In the genomic region with DNA sequence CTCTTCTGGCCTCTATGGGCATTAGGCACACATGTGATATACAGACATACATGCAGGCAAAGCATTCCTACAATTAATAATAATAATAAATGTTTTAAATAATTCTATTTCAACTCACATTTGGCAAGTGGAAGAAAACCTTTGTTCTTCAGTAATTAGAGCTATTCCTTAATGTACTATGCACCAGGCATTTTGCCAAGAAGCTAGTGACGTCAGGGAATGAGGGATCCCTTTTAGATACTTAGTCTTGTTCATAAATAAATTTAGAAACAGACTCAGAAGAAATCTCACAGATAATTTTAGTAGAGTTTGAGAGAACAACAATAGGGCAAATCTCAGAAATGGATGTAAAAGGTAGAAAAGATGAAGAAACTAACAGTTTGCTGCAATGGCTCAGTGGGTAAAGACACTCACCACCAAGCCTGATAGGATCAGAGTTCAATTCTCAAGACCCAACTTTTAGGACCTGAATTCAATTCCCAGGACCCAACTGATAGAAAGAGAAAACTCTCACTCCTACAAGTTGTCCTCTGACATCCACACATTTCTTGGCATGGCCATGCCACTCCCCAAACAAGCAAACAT, we compare ENCODE assay signal across 17 mouse cellular contexts. TPM values are rescaled to one million over a fixed set of nuclear protein-coding genes. Genes with fewer than 3 reads are reported as not detected.
DNase-seq lines count a peak whose midpoint lies in the region.
"Had no signal": no experiment of that assay in that cellular context is flagged by ENCODE, and none has a peak within 500 bp of the region (broad histone marks: within the 10 kb centered on the region; RNA-seq: fewer than 3 reads in every experiment).

No protein-coding gene starts in this region.

- intact Hi-C loops in gastrocnemius, postnatal 14 days (cut with DNase I; ENCODE audit: low total_unique reads) = no loop called here

- peak; percentile 21 for DNase-seq in gastrocnemius, adult 18-20 months (ENCODE audit: low spot score)
- DNase-seq in gastrocnemius, postnatal 14 days = no peak
- DNase-seq in kidney, postnatal 14 days = peak; percentile 60
- DNase-seq in kidney, adult 11 months = no peak
- peak; percentile 54 to 63 for DNase-seq in right cerebral cortex, postnatal 10 days (ENCODE audit: low spot score in 2 of 2)
- DNase-seq in right cerebral cortex, postnatal 4 days = no peak
- DNase-seq in left cerebral cortex, adult 9 months (ENCODE audit: low spot score in 2 of 2) = no peak
- DNase-seq: adrenal gland, postnatal 36 days; cerebellum, adult 11 months; cerebellum, adult 9-10 months; cerebellum, postnatal 36 days; embryo, embryonic 11 days; gastrocnemius, postnatal 36 days; heart, adult 18-20 months; lung, postnatal 4 days; thymus, adult 2 months; thymus, postnatal 36 days had no signal

RNA-seq across cellular contexts. Expression of a gene that starts 18.2 kb away (rescaled TPM):
- 10 to 100 TPM; 42.8 to 63.0 TPM for total RNA-seq in gastrocnemius, adult 18-20 months (2021)
- 100 to 1,000 TPM in 1 of 2 experiments, 10 to 100 TPM in 1; 96.9 to 111 TPM for total RNA-seq in gastrocnemius, postnatal 14 days (2021)

Comparison
In these comparisons a context has a peak if more than half of its experiments do, and no peak if none do; other contexts are left out.
1. DNase-seq: peak in gastrocnemius, adult 18-20 months (single experiment), kidney, postnatal 14 days (single experiment) and right cerebral cortex, postnatal 10 days (2 of 2); none in gastrocnemius, postnatal 14 days (single experiment), kidney, adult 11 months (single experiment), right cerebral cortex, postnatal 4 days (single experiment) and left cerebral cortex, adult 9 months (0 of 2).